Mouse (Mus musculus): ENCODE data around the gene Slc16a8. TPM values are rescaled to one million over a fixed set of nuclear protein-coding genes. Genes with fewer than 3 reads are reported as not detected.

The Slc16a8 gene
- polyA plus RNA-seq, 1 experiment from 2014 or later: 0.28 TPM

- WGBS: 9% methylated on average over 1 of the region's 1 CpGs
- Histone ChIP-seq H3K36me3 (ENCODE audit: control insufficient read depth, insufficient read depth, low read length) (no peaks in the 10 kb centered on the region), H3K4me1 (ENCODE audit: control insufficient read depth, insufficient read depth, low read length) (0 out of 2 replicates have a peak, but pooled peaks cover 2% of the 10 kb centered on the region), H3K4me3 (replicated peaks; ENCODE audit: low read depth, low read length) (no peak overlapping the region), H3K9ac (replicated peaks; ENCODE audit: low read length) (no peak overlapping the region), H3K27ac (replicated peaks; ENCODE audit: low read depth, low read length) (no peak overlapping the region), H3K4me2 (ENCODE audit: low read length) (no peak overlapping the region), H3K9me3 (ENCODE audit: control insufficient read depth, low read length) (no peaks in the 10 kb centered on the region), H3K27me3 (ENCODE audit: control insufficient read depth, insufficient read depth, low read length) (no peaks in the 10 kb centered on the region)
- ATAC-seq (ENCODE audit: low FRiP score, low TSS enrichment): no peak
- no peak for DNase-seq
Measured at GRCm38 (mm10) chr15:79219572-79219971, 35.0 kb downstream of the Slc16a8 start.

- WGBS: 76% methylated on average over 3 of the region's 3 CpGs
- H3K4me1 ChIP-seq (ENCODE audit: control insufficient read depth, insufficient read depth, low read length): no peaks in the 10 kb centered on the region
- no peaks in the 10 kb centered on the region for H3K27me3 ChIP-seq (ENCODE audit: control insufficient read depth, insufficient read depth, low read length)
- H3K9ac ChIP-seq (replicated peaks; ENCODE audit: low read length): no peak overlapping the region
- H3K36me3 ChIP-seq (ENCODE audit: control insufficient read depth, insufficient read depth, low read length): no peaks in the 10 kb centered on the region
- no peak overlapping the region for H3K27ac ChIP-seq (replicated peaks; ENCODE audit: low read depth, low read length)
- ATAC-seq (ENCODE audit: low FRiP score, low TSS enrichment): no peak
- H3K4me2 ChIP-seq (ENCODE audit: low read length): no peak overlapping the region
- no peak for DNase-seq
- H3K4me3 ChIP-seq (replicated peaks; ENCODE audit: low read depth, low read length): no peak overlapping the region
- no peaks in the 10 kb centered on the region for H3K9me3 ChIP-seq (ENCODE audit: control insufficient read depth, low read length)
Measured at GRCm38 (mm10) chr15:79216191-79216590, 38.4 kb downstream of the Slc16a8 start.

GRCm38 (mm10) chr15:79213591-79213990 lies 41.0 kb downstream of the Slc16a8 start:
- ATAC-seq (ENCODE audit: low FRiP score, low TSS enrichment): no peak
- Histone ChIP-seq H3K4me1 (ENCODE audit: control insufficient read depth, insufficient read depth, low read length) (no peaks in the 10 kb centered on the region), H3K9ac (replicated peaks; ENCODE audit: low read length) (no peak overlapping the region), H3K4me2 (ENCODE audit: low read length) (no peak overlapping the region), H3K27ac (replicated peaks; ENCODE audit: low read depth, low read length) (no peak overlapping the region), H3K9me3 (ENCODE audit: control insufficient read depth, low read length) (no peaks in the 10 kb centered on the region), H3K27me3 (ENCODE audit: control insufficient read depth, insufficient read depth, low read length) (no peaks in the 10 kb centered on the region), H3K36me3 (ENCODE audit: control insufficient read depth, insufficient read depth, low read length) (no peaks in the 10 kb centered on the region), H3K4me3 (replicated peaks; ENCODE audit: low read depth, low read length) (no peak overlapping the region)
- DNase-seq: no peak
- WGBS: 66% methylated on average over 6 of the region's 6 CpGs

GRCm38 (mm10) chr15:79212750-79213446 lies 41.7 kb downstream of the Slc16a8 start:
- WGBS: 86% methylated on average over 26 of the region's 26 CpGs
- no peak overlapping the region for H3K27ac ChIP-seq (replicated peaks; ENCODE audit: low read depth, low read length)
- H3K27me3 ChIP-seq (ENCODE audit: control insufficient read depth, insufficient read depth, low read length): no peaks in the 10 kb centered on the region
- H3K4me1 ChIP-seq (ENCODE audit: control insufficient read depth, insufficient read depth, low read length): no peaks in the 10 kb centered on the region
- H3K9ac ChIP-seq (replicated peaks; ENCODE audit: low read length): no peak overlapping the region
- DNase-seq (no peak), ATAC-seq (ENCODE audit: low FRiP score, low TSS enrichment) (no peak)
- H3K4me2 ChIP-seq (ENCODE audit: low read length): no peak overlapping the region
- no peaks in the 10 kb centered on the region for H3K36me3 ChIP-seq (ENCODE audit: control insufficient read depth, insufficient read depth, low read length)
- H3K9me3 ChIP-seq (ENCODE audit: control insufficient read depth, low read length): no peaks in the 10 kb centered on the region
- H3K4me3 ChIP-seq (replicated peaks; ENCODE audit: low read depth, low read length): no peak overlapping the region

GRCm38 (mm10) chr15:79210357-79210756 lies 44.2 kb downstream of the Slc16a8 start:
- Histone ChIP-seq H3K9ac (replicated peaks; ENCODE audit: low read length) (no peak overlapping the region), H3K27ac (replicated peaks; ENCODE audit: low read depth, low read length) (no peak overlapping the region), H3K27me3 (ENCODE audit: control insufficient read depth, insufficient read depth, low read length) (no peaks in the 10 kb centered on the region), H3K36me3 (ENCODE audit: control insufficient read depth, insufficient read depth, low read length) (no peaks in the 10 kb centered on the region), H3K4me3 (replicated peaks; ENCODE audit: low read depth, low read length) (no peak overlapping the region), H3K4me2 (ENCODE audit: low read length) (no peak overlapping the region), H3K4me1 (ENCODE audit: control insufficient read depth, insufficient read depth, low read length) (no peaks in the 10 kb centered on the region), H3K9me3 (ENCODE audit: control insufficient read depth, low read length) (no peaks in the 10 kb centered on the region)
- no peak for DNase-seq
- no peak for ATAC-seq (ENCODE audit: low FRiP score, low TSS enrichment)
- 80% methylated on average over 2 of the region's 2 CpGs for WGBS

GRCm38 (mm10) chr15:79208758-79209439 lies 45.7 kb downstream of the Slc16a8 start:
- Histone ChIP-seq H3K9me3 (ENCODE audit: control insufficient read depth, low read length) (no peaks in the 10 kb centered on the region), H3K4me2 (ENCODE audit: low read length) (no peak overlapping the region), H3K4me3 (replicated peaks; ENCODE audit: low read depth, low read length) (no peak overlapping the region), H3K9ac (replicated peaks; ENCODE audit: low read length) (no peak overlapping the region), H3K36me3 (ENCODE audit: control insufficient read depth, insufficient read depth, low read length) (no peaks in the 10 kb centered on the region), H3K27ac (replicated peaks; ENCODE audit: low read depth, low read length) (no peak overlapping the region), H3K27me3 (ENCODE audit: control insufficient read depth, insufficient read depth, low read length) (no peaks in the 10 kb centered on the region), H3K4me1 (ENCODE audit: control insufficient read depth, insufficient read depth, low read length) (no peaks in the 10 kb centered on the region)
- WGBS: 76% methylated on average over 27 of the region's 27 CpGs
- ATAC-seq (ENCODE audit: low FRiP score, low TSS enrichment): no peak
- no peak for DNase-seq

GRCm38 (mm10) chr15:79208211-79208610 lies 46.4 kb downstream of the Slc16a8 start:
- Histone ChIP-seq H3K4me2 (ENCODE audit: low read length) (no peak overlapping the region), H3K27ac (replicated peaks; ENCODE audit: low read depth, low read length) (no peak overlapping the region), H3K4me1 (ENCODE audit: control insufficient read depth, insufficient read depth, low read length) (no peaks in the 10 kb centered on the region), H3K4me3 (replicated peaks; ENCODE audit: low read depth, low read length) (no peak overlapping the region), H3K9me3 (ENCODE audit: control insufficient read depth, low read length) (no peaks in the 10 kb centered on the region), H3K27me3 (ENCODE audit: control insufficient read depth, insufficient read depth, low read length) (no peaks in the 10 kb centered on the region), H3K36me3 (ENCODE audit: control insufficient read depth, insufficient read depth, low read length) (no peaks in the 10 kb centered on the region), H3K9ac (replicated peaks; ENCODE audit: low read length) (no peak overlapping the region)
- DNase-seq: no peak
- ATAC-seq (ENCODE audit: low FRiP score, low TSS enrichment): no peak
- 82% methylated on average over 6 of the region's 6 CpGs for WGBS

GRCm38 (mm10) chr15:79202575-79202974 lies 52.0 kb downstream of the Slc16a8 start:
- no peaks in the 10 kb centered on the region for H3K9me3 ChIP-seq (ENCODE audit: control insufficient read depth, low read length)
- H3K27ac ChIP-seq (replicated peaks; ENCODE audit: low read depth, low read length): peak overlapping the region; percentile 72
- WGBS: 27% methylated on average over 10 of the region's 10 CpGs

More at GRCm38 (mm10) chr15:79202575-79202974, 52.0 kb downstream of the Slc16a8 start:
- H3K4me3 ChIP-seq (replicated peaks; ENCODE audit: low read depth, low read length): no peak overlapping the region
- DNase-seq (peak; percentile 31), ATAC-seq (ENCODE audit: low FRiP score, low TSS enrichment) (peak; percentile 41)
- H3K9ac ChIP-seq (replicated peaks; ENCODE audit: low read length): no peak overlapping the region; the same call in 1 of the 2 replicates
- peaks cover 20% of the 10 kb centered on the region for H3K4me1 ChIP-seq (ENCODE audit: control insufficient read depth, insufficient read depth, low read length)
- no peaks in the 10 kb centered on the region for H3K36me3 ChIP-seq (ENCODE audit: control insufficient read depth, insufficient read depth, low read length)
- peak overlapping the region; percentile 15; the same call in 1 of the 2 replicates for H3K4me2 ChIP-seq (ENCODE audit: low read length)
- H3K27me3 ChIP-seq (ENCODE audit: control insufficient read depth, insufficient read depth, low read length): no peaks in the 10 kb centered on the region
